Mouse (Mus musculus): Measurements from ENCODE around the gene Wipi2. TPM values are rescaled to one million over a fixed set of nuclear protein-coding genes. Genes with fewer than 3 reads are reported as not detected.
A peak's percentile ranks its signal among the peaks of the same experiment; 100 is the strongest.

The Wipi2 gene
- polyA plus RNA-seq, 1 experiment from 2014 or later = 44.6 TPM

DNA sequence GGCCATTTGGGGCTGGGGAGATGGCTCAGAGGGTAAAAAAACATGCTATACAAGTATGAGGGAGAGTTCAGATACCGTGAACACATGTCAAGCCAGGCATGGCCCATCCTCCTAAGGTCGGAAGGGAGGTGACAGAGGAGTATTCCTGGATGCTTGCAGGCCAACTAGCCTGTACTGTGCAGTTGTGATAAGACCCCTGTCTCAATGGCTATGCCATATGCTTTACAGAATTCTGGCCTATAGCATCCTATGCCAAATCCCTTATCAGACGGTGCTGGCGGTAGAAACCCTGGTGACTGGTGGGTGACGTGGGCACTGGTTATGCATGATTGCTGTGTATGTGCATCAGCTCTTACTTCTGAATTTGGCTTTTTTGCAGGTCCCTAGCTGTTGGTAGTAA, 10.3 kb downstream of the Wipi2 start:
- Histone ChIP-seq H3K27ac (replicated peaks) (no peak overlapping the region), H3K4me3 (no peak overlapping the region), H3K4me2 (no peak overlapping the region), H3K9me3 (no peaks in the 10 kb centered on the region), H3K27me3 (no peaks in the 10 kb centered on the region), H3K36me3 (peaks cover 21% of the 10 kb centered on the region), H3K9ac (no peak overlapping the region), H3K4me1 (replicated peaks) (no peaks in the 10 kb centered on the region)
- no peak for ATAC-seq (ENCODE audit: low FRiP score, low read depth)
- 98% methylated on average over 5 of the region's 5 CpGs for WGBS

DNA sequence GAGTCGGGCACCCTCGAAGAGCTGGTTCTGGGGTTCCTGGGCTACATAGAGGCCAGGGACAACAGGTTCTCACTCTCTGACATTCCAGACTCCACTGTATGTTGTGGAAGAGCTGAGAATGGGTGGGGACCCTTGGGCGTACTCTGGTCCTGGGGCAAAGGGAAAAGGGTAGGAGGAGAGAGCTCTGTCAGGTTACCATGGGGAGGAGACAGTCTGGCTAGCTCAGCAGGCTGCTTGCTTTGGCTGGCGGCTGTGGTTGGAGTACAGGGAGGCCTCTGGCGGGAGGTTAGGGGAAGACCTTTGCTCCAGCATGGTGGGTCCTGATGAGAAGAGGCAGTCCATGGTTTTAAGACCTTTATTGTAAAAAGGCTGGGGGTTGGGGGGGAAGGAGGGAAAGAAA, 12.6 kb downstream of the Wipi2 start:
- Histone ChIP-seq H3K4me2 (no peak overlapping the region), H3K9me3 (no peaks in the 10 kb centered on the region; the same call in 1 of the 2 replicates), H3K27ac (replicated peaks) (no peak overlapping the region), H3K4me1 (replicated peaks) (no peaks in the 10 kb centered on the region), H3K36me3 (peaks cover 23% of the 10 kb centered on the region), H3K4me3 (no peak overlapping the region), H3K27me3 (no peaks in the 10 kb centered on the region), H3K9ac (no peak overlapping the region)
- 73% methylated on average over 5 of the region's 5 CpGs for WGBS
- ATAC-seq (ENCODE audit: low FRiP score, low read depth) = no peak

- Histone ChIP-seq H3K36me3 (peaks cover 24% of the 10 kb centered on the region), H3K4me3 (no peak overlapping the region), H3K4me2 (no peak overlapping the region), H3K27ac (replicated peaks) (no peak overlapping the region), H3K27me3 (no peaks in the 10 kb centered on the region), H3K4me1 (replicated peaks) (no peaks in the 10 kb centered on the region), H3K9ac (no peak overlapping the region), H3K9me3 (no peaks in the 10 kb centered on the region; the same call in 1 of the 2 replicates)
- no peak for ATAC-seq (ENCODE audit: low FRiP score, low read depth)
- 75% methylated on average over 6 of the region's 6 CpGs for WGBS
Observed at GRCm38 (mm10) chr5:142641331-142642051, 14.0 kb downstream of the Wipi2 start.

GRCm38 (mm10) chr5:142648162-142648561, 20.7 kb downstream of the Wipi2 start:
- Histone ChIP-seq H3K27me3 (no peaks in the 10 kb centered on the region), H3K4me1 (replicated peaks) (peaks cover 15% of the 10 kb centered on the region), H3K9ac (no peak overlapping the region), H3K36me3 (peaks cover 10% of the 10 kb centered on the region), H3K4me2 (no peak overlapping the region), H3K27ac (replicated peaks) (no peak overlapping the region; the same call in 1 of the 2 replicates), H3K4me3 (no peak overlapping the region), H3K9me3 (no peaks in the 10 kb centered on the region; the same call in 1 of the 2 replicates)
- ATAC-seq (ENCODE audit: low FRiP score, low read depth) = no peak
- 71% methylated on average over 7 of the region's 7 CpGs for WGBS

- Histone ChIP-seq H3K4me1 (replicated peaks) (peaks cover 15% of the 10 kb centered on the region), H3K27ac (replicated peaks) (no peak overlapping the region)
Observed at GRCm38 (mm10) chr5:142649460-142650050, 22.1 kb downstream of the Wipi2 start.

GRCm38 (mm10) chr5:142650390-142650789, 22.9 kb downstream of the Wipi2 start:
- Histone ChIP-seq H3K27me3 (no peaks in the 10 kb centered on the region), H3K36me3 (no peaks in the 10 kb centered on the region), H3K9me3 (no peaks in the 10 kb centered on the region), H3K4me2 (no peak overlapping the region), H3K4me1 (replicated peaks) (peaks cover 15% of the 10 kb centered on the region), H3K27ac (replicated peaks) (no peak overlapping the region), H3K4me3 (no peak overlapping the region), H3K9ac (no peak overlapping the region)
- ATAC-seq (ENCODE audit: low FRiP score, low read depth) = no peak
- 35% methylated on average over 3 of the region's 3 CpGs for WGBS

More at GRCm38 (mm10) chr5:142649460-142650050, 22.1 kb downstream of the Wipi2 start:
- Histone ChIP-seq H3K4me3 (no peak overlapping the region), H3K9me3 (no peaks in the 10 kb centered on the region; the same call in 1 of the 2 replicates), H3K27me3 (no peaks in the 10 kb centered on the region), H3K4me2 (no peak overlapping the region), H3K9ac (no peak overlapping the region), H3K36me3 (peaks cover 7% of the 10 kb centered on the region)
- 92% methylated on average over 4 of the region's 4 CpGs for WGBS
- ATAC-seq (ENCODE audit: low FRiP score, low read depth) = no peak

DNA sequence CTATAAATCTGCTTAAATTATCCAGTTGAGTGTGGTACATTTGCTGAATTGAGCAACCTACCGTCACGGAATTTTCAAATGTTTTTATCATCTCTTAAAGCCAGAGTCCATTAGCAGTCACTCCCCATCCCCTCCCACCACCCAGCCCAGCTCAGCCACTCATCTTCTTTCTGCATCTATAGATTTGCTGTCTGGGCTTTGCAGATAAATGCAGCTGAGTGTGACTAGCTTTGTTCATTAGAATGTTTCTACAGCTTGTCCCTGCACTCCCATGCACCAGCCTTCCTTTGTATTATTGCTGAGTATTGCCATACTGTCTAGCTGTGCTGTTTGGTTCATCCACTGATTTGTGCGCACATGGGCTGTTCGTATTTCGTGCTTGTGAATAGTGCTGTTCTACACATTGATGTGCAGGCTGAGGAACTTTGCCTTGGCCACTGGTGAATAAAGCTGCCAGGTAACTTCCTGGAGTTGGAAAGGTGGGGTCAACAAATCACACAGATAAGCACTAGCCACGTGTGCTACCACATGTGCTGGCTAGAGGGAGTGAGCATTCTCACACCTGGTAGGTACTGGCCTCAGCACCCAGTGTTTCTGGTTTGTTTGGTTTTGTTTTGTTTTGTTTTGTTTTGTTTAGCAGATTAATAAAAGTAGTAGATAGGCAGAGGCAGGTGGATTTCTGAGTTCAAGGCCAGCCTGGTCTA, 23.4 kb downstream of the Wipi2 start:
- Histone ChIP-seq H3K4me2 (no peak overlapping the region), H3K9me3 (no peaks in the 10 kb centered on the region), H3K36me3 (peaks cover 3% of the 10 kb centered on the region), H3K4me3 (no peak overlapping the region), H3K9ac (no peak overlapping the region), H3K4me1 (replicated peaks) (peaks cover 15% of the 10 kb centered on the region), H3K27ac (replicated peaks) (no peak overlapping the region), H3K27me3 (no peaks in the 10 kb centered on the region)
- 63% methylated on average over 6 of the region's 6 CpGs for WGBS
- ATAC-seq (ENCODE audit: low FRiP score, low read depth) = 0 out of 2 replicates have a peak, but pooled peaks have one; percentile 23

DNA sequence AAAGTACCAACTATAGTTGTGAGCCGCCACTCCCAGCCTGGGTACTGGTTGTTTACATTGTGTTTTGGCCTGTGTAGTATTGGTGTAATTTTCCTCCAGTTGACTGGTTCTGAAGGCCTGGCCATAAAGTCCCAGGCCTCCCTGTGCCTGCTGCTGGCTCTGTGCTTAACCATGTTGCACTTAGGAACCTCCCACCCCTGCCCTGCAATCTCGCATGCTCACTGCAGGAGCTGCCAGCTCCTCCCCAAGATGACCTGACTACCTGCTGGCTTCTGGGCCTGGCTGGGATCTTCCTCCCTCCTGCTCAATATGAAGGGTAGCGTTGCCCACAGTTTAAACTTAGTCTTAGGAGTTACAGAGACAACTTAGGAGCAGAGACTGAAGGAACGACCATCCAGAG, 24.8 kb downstream of the Wipi2 start:
- WGBS = 77% methylated on average over 4 of the region's 4 CpGs
- ATAC-seq (ENCODE audit: low FRiP score, low read depth) = no peak
- peaks cover 15% of the 10 kb centered on the region for H3K36me3 ChIP-seq
- H3K9ac ChIP-seq = no peak overlapping the region
- H3K9me3 ChIP-seq = no peaks in the 10 kb centered on the region
- no peak overlapping the region for H3K4me3 ChIP-seq
- no peak overlapping the region for H3K4me2 ChIP-seq
- no peaks in the 10 kb centered on the region for H3K27me3 ChIP-seq
- H3K27ac ChIP-seq (replicated peaks) = no peak overlapping the region
- peaks cover 15% of the 10 kb centered on the region for H3K4me1 ChIP-seq (replicated peaks)

GRCm38 (mm10) chr5:142660656-142661434, 33.3 kb downstream of the Wipi2 start:
- Histone ChIP-seq H3K4me2 (no peak overlapping the region), H3K27ac (replicated peaks) (no peak overlapping the region), H3K4me1 (replicated peaks) (no peaks in the 10 kb centered on the region), H3K9me3 (no peaks in the 10 kb centered on the region), H3K36me3 (peaks cover 89% of the 10 kb centered on the region), H3K4me3 (no peak overlapping the region), H3K9ac (no peak overlapping the region), H3K27me3 (no peaks in the 10 kb centered on the region)
- ATAC-seq (ENCODE audit: low FRiP score, low read depth) = no peak
- 73% methylated on average over 7 of the region's 7 CpGs for WGBS

DNA sequence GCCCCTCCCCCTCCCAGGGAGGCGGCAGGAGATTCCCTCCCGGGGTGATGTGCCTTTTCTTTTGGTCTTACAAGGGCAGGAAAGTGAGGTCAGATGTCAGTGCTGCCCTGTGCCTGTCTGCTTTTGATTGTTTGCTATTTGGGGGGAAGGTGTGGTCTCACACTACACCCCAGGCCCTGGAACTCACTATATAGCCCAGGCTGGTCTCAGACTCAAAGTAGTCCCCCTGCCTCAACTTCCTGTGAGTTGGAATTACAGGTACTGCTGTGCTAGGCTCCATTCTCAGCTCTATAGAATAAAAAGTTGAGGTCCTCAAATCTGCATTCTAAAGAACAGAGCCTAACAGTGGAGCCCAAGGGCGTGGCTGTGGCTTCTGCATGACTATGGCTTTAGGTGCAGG, 40.4 kb downstream of the Wipi2 start:
- Histone ChIP-seq H3K9me3 (no peaks in the 10 kb centered on the region), H3K4me2 (no peak overlapping the region), H3K9ac (no peak overlapping the region), H3K27me3 (no peaks in the 10 kb centered on the region), H3K36me3 (peaks cover 42% of the 10 kb centered on the region), H3K27ac (replicated peaks) (no peak overlapping the region), H3K4me3 (no peak overlapping the region), H3K4me1 (replicated peaks) (no peaks in the 10 kb centered on the region)
- 30% methylated on average over 3 of the region's 3 CpGs for WGBS
- ATAC-seq (ENCODE audit: low FRiP score, low read depth) = no peak

DNA sequence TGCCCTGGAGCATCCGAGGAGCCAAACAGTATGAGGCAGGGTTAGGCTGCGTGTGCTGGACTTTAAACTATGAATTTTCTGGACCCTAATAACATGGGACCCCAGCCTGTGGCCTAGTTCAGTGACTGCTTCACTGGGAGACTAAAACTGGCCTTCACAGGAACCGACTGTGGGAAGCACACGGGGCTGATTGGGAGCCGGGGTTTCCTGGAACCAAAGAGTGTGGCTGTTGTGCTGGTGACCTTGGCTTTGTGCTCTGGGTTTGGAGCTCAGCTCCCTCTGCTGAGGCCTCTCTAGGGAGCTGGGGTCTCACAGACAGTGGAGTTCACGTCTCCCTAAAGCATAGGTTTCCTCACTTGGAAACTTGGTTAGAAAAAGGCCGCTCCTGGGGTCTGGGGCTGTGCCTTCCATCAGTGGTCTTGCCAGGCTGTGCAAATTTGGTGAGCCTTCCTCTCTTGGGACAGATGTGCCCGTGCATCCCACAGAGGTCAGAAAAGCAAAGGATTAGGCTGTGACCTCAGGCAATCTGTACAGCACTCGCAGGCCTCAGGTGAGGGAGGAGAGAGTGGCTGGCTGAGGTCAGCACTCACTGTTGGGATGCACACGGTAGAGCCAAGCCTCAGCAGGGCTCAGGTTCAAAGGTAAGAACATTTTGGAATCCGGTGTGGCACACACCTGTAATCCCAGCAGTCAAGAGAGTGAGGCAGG, 41.2 kb downstream of the Wipi2 start:
- Histone ChIP-seq H3K4me2 (no peak overlapping the region), H3K36me3 (peaks cover 36% of the 10 kb centered on the region), H3K4me1 (replicated peaks) (no peaks in the 10 kb centered on the region), H3K4me3 (no peak overlapping the region), H3K27me3 (no peaks in the 10 kb centered on the region), H3K9me3 (no peaks in the 10 kb centered on the region), H3K27ac (replicated peaks) (no peak overlapping the region), H3K9ac (no peak overlapping the region)
- no peak for ATAC-seq (ENCODE audit: low FRiP score, low read depth)
- WGBS = 91% methylated on average over 11 of the region's 11 CpGs

Data from hindbrain, embryonic 15.5 days (tissue).